Mouse (Mus musculus): ENCODE data around the gene Nell1.

Nell1 gene

DNA sequence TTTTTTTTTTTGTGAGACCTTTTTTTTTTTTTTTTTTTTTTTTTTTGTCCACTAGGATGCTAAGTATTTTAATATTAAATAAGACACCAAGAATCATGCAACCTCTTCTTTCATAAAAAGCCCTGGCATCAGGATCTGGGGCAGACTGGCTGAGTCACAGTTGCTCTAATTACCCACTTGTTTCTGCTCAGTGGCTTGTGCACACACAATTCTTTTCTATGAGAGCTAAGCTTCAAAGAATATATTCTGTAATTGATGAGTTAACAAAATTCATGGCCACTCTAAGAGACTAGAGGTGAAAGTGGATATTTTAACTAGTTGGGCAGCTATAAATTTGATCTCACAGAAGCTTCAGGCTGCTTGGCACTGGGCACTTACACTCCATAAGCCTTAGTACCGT, 873.3 kb downstream of the Nell1 start:
- no peak for DNase-seq (ENCODE audit: low spot score in 2 of 2)

DNA sequence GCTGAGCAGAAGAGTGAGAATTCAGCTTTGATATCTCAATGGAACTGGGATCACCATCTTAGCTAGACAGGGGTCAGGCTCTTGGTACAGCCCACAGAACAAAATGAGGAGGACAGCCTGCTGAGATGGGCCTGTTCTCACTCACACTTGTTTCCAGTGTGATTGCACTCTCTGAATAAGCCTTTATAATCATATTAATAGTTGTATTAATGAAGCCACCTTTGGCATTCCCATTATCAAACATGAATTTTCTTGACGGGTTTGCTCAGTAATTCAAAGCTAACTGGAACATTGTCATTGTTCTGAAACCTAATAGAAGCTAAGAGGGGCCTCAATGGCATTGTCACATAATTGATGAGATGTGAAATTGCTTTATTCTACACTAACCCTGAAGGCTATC, 875.6 kb downstream of the Nell1 start:
- no peak for DNase-seq (ENCODE audit: low spot score in 2 of 2)

DNA sequence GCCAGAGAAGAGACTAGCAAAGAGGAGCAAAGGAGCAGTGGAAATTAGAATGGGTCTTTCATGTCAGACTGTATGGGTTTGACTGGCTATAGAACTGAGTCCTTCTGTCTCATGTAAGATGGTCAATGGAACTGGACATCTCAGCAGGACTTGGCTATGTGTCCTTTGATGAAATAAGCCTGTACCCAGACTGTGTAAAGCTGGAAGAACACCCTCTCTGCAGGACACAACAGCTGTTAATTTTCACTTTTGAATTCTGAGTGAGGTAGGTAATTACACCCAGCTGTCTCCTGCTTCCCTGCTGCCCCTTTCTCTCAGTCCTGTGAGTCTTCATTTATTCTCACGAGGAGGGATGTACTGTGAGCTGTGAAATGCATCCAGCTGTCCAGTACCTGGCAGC, 895.5 kb downstream of the Nell1 start:
- DNase-seq (ENCODE audit: low spot score in 2 of 2): no peak

DNA sequence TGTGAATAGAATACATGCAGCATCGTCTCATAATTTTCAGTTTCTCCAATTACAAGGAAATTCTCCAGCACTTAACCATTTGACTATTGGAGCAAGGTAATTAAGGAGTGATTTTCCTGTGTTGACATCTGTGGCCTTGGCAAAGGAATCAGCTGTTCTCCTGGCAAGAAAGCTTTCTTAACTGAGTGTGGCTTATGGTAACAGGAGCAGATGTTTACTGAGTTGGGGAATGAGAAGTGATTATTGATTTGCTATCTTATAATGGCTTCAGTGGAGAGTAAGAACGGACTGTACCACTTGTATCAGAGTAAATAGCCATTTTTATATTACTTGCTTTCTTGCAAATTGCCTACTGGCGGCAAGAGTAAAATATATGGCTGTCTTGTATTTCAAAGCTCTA, 913.0 kb downstream of the Nell1 start:
- DNase-seq (ENCODE audit: low spot score in 2 of 2): no peak

DNA sequence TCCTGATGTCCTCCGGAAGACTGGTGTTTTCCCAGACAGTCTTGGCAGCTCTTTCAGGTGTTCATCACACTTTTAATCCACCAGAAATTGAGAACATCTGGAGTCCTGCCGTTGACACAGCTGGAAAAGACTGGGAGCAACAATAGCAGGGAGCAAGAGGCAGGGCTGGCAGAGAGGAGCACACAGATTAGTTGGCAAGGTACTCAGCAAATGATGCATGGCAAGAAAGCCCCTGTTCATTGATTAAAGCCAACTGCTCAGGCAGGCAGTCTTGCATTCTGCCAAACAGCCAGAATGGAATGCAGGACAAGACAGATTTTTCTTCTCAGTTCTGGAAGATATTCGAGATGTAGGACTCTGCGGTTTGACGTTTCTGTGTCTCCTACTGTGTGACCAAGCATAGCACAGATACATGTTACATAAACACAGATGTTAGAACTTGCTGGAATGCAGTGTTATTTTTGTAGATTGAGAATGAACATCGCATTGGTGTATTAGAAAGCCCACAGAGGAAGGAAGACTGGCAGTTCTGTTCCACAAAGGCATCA, 925.0 kb downstream of the Nell1 start:
- DNase-seq (ENCODE audit: low spot score in 2 of 2): no peak
